Mouse (Mus musculus): ENCODE data around the gene Olfr520. TPM values are rescaled to one million over a fixed set of nuclear protein-coding genes. Genes with fewer than 3 reads are reported as not detected.

Gene Olfr520
- polyA plus RNA-seq, 1 experiment from 2014 or later: 0.16 TPM

DNA sequence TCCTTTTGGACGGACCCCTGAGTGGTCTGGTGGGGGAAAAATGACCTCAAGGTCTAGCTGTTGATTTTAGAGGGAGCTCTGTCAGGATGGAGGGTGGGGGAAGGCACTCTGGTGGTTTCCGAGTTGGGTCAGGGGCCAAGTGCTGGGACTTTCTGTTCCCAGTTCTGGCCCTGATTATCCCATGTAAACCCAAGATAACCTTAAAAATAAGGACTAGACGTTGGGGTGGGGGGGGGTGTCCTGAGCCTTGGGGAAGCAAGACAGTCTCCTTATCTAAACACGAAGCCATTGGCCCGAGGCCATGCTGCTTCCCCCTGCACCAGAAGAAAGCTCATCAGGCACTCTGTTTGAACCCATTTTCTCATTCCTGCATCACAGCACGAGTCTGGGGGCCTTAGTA lies 27.9 kb upstream of the Olfr520 start:
- Histone ChIP-seq H3K36me3 (no peaks in the 10 kb centered on the region), H3K27ac (no peak overlapping the region)
- WGBS: 29% methylated on average over 6 of the region's 6 CpGs

GRCm38 (mm10) chr7:99704736-99705519 lies 25.1 kb upstream of the Olfr520 start:
- no peak overlapping the region for H3K4me3 ChIP-seq
- DNase-seq (ENCODE audit: low spot score): no peak
- 79% methylated on average over 3 of the region's 3 CpGs for WGBS
- H3K27me3 ChIP-seq (ENCODE audit: insufficient read depth, poor library complexity, severe bottlenecking): peaks cover 41% of the 10 kb centered on the region
- H3K9me3 ChIP-seq: no peaks in the 10 kb centered on the region
- H3K36me3 ChIP-seq: no peaks in the 10 kb centered on the region
- H3K27ac ChIP-seq: no peak overlapping the region
- H3K4me1 ChIP-seq: peaks cover 35% of the 10 kb centered on the region

More for the DNA sequence above, 27.9 kb upstream of the Olfr520 start:
- Histone ChIP-seq H3K27me3 (ENCODE audit: insufficient read depth, poor library complexity, severe bottlenecking) (0 out of 2 replicates have a peak, but pooled peaks cover 21% of the 10 kb centered on the region), H3K4me3 (no peak overlapping the region), H3K4me1 (peaks cover 27% of the 10 kb centered on the region), H3K9me3 (no peaks in the 10 kb centered on the region)
- DNase-seq (ENCODE audit: low spot score): no peak

DNA sequence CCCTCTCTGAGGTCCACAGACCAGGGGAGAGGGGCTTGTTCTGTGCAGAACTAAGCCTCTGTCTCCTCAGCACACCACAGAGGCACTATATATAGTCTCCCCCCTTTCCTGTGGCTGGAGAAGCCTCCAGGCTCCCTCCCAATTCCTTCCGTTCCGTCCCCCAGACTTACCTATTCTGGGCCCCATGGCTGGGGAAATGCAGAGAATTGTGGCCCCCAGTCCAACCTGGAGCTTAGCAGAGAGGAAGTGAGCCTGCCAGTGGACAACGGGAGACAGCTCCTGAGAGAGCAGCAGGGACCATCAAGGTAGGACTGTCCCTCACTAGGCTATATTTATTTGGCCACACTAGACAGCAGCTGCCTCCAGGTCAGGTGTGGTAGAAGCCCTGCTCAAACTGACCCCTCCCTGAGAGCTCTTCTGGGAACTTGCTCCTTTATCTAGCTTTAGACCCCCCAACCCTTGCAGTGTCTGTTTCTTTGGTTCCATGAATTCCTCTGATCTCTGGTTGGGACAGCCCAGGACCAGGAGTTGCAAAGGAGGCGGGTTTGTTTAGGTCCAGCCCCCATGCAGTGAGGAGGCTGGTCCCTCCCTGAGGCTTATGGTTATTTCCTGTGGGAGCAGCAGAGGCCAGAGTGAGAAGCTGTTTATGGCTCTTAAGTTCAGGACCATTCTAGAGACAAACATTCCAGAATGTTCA lies 23.6 kb upstream of the Olfr520 start:
- Histone ChIP-seq H3K27ac (no peak overlapping the region), H3K36me3 (no peaks in the 10 kb centered on the region), H3K4me1 (peaks cover 29% of the 10 kb centered on the region), H3K27me3 (ENCODE audit: insufficient read depth, poor library complexity, severe bottlenecking) (peaks cover 41% of the 10 kb centered on the region), H3K4me3 (no peak overlapping the region), H3K9me3 (no peaks in the 10 kb centered on the region)
- DNase-seq (ENCODE audit: low spot score): no peak
- 45% methylated on average over 4 of the region's 4 CpGs for WGBS

DNA sequence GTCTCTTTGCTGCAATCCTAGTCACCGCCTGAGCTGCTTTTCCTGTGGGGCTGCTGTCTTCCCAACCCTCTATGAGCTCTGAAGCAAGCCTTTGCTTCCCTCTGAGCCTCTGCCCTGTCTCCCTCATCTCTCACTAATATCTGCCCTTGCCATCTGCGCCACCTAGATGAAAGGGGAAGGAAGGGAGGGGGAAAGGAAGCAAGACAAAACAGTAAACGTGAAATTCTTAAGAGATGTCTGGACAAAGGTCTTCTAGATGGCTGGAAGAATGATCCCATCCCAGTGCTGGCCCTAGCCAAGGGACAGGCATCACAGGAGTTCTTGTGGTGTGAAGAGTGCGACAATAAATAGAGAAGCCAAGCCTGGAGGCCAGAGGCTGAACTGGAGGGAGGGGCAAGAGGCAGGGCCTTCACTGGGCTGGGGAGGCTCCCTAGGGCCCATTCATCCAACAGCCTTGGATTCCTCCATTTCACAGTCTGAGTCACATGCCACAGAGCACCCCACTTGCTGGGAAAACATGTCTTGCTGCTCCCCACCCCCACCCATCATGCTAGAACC lies 23.0 kb upstream of the Olfr520 start:
- WGBS: 37% methylated on average over 4 of the region's 4 CpGs
- Histone ChIP-seq H3K27me3 (ENCODE audit: insufficient read depth, poor library complexity, severe bottlenecking) (peaks cover 41% of the 10 kb centered on the region), H3K9me3 (no peaks in the 10 kb centered on the region), H3K4me3 (no peak overlapping the region), H3K4me1 (peaks cover 29% of the 10 kb centered on the region), H3K36me3 (no peaks in the 10 kb centered on the region), H3K27ac (no peak overlapping the region)
- no peak for DNase-seq (ENCODE audit: low spot score)

GRCm38 (mm10) chr7:99707671-99708070 lies 22.4 kb upstream of the Olfr520 start:
- Histone ChIP-seq H3K4me3 (no peak overlapping the region), H3K4me1 (peaks cover 25% of the 10 kb centered on the region), H3K27ac (no peak overlapping the region), H3K36me3 (no peaks in the 10 kb centered on the region), H3K9me3 (no peaks in the 10 kb centered on the region), H3K27me3 (ENCODE audit: insufficient read depth, poor library complexity, severe bottlenecking) (peaks cover 41% of the 10 kb centered on the region)
- DNase-seq (ENCODE audit: low spot score): no peak
- WGBS: 73% methylated on average over 6 of the region's 6 CpGs

- no peak for DNase-seq (ENCODE audit: low spot score)
- WGBS: 72% methylated on average over 8 of the region's 8 CpGs
- Histone ChIP-seq H3K4me3 (no peak overlapping the region), H3K36me3 (no peaks in the 10 kb centered on the region), H3K27me3 (ENCODE audit: insufficient read depth, poor library complexity, severe bottlenecking) (peaks cover 41% of the 10 kb centered on the region), H3K27ac (no peak overlapping the region), H3K9me3 (no peaks in the 10 kb centered on the region), H3K4me1 (peaks cover 25% of the 10 kb centered on the region)
Measured at GRCm38 (mm10) chr7:99708301-99708721, 21.8 kb upstream of the Olfr520 start.

DNA sequence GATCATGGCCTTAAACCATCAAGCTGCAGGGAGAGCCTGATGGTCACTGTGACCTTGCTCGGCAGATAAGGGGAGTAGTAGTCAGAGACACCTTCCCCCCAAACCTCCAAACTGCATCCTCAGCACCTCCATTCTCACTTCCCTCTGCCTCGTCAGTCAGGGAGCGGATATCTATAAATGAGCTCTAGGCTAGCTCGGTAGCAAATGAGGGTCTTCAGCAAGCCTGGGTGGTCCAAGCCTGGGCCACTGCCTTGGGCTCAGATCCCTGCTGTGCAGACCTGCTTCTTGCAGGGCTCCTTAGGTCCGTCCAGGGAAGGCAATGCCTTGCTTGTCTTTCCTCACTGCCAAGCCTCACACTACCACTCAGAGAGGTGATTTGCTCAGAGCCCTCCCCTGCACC lies 21.3 kb upstream of the Olfr520 start:
- WGBS: 57% methylated on average over 5 of the region's 5 CpGs
- Histone ChIP-seq H3K4me1 (peaks cover 29% of the 10 kb centered on the region), H3K27ac (no peak overlapping the region), H3K4me3 (no peak overlapping the region), H3K9me3 (no peaks in the 10 kb centered on the region), H3K36me3 (no peaks in the 10 kb centered on the region), H3K27me3 (ENCODE audit: insufficient read depth, poor library complexity, severe bottlenecking) (peaks cover 39% of the 10 kb centered on the region)
- no peak for DNase-seq (ENCODE audit: low spot score)

DNA sequence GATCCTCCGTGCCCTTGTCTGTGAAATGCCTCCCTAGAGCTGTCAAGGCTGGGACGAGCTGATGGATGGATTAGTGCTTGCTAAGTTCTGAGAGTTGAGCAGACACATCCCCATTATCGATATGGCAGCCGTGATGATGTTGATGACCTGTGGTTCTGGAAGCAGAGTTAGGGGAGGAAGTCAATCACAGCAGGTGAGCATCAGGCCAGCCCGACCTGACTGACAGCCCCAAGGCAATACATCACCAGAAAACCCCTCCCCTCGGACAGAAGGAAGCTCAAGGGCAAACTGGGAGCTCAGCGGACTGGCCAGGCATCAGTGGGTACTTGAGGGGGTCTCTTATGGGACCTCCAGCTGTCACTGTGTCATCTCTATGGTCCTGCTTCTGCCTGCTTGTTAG lies 20.1 kb upstream of the Olfr520 start:
- Histone ChIP-seq H3K27me3 (ENCODE audit: insufficient read depth, poor library complexity, severe bottlenecking) (peaks cover 27% of the 10 kb centered on the region), H3K27ac (no peak overlapping the region), H3K4me1 (peaks cover 32% of the 10 kb centered on the region), H3K9me3 (no peaks in the 10 kb centered on the region), H3K36me3 (no peaks in the 10 kb centered on the region), H3K4me3 (no peak overlapping the region)
- WGBS: 55% methylated on average over 7 of the region's 7 CpGs
- DNase-seq (ENCODE audit: low spot score): no peak

DNA sequence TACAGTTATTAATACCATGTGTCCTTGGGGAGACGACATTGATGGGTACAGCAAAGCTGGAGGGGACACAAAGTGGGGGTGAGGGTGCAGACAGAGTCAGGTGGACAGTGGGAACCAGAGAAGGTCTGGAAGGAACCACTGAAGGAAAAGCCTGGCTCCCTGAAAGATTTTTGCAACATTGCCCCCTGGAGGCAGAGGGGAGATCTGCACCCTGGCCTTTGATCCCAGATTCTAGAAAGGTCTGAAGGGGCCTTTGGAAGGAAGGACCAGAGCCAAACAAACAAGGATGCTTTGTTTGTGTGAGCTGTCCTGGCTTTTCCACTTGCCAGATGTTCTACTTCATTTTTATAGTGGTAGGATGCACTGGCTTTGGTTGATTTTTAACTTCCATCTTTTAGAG lies 19.6 kb upstream of the Olfr520 start:
- DNase-seq (ENCODE audit: low spot score): no peak
- WGBS: 18% methylated on average over 1 of the region's 1 CpGs
- no peaks in the 10 kb centered on the region for H3K9me3 ChIP-seq
- H3K36me3 ChIP-seq: no peaks in the 10 kb centered on the region
- H3K4me3 ChIP-seq: no peak overlapping the region
- H3K27ac ChIP-seq: no peak overlapping the region
- H3K4me1 ChIP-seq: peaks cover 32% of the 10 kb centered on the region
- H3K27me3 ChIP-seq (ENCODE audit: insufficient read depth, poor library complexity, severe bottlenecking): peaks cover 22% of the 10 kb centered on the region

- DNase-seq (ENCODE audit: low spot score): no peak
- peaks cover 20% of the 10 kb centered on the region for H3K27me3 ChIP-seq (ENCODE audit: insufficient read depth, poor library complexity, severe bottlenecking)
- WGBS: 65% methylated on average over 8 of the region's 8 CpGs
- no peaks in the 10 kb centered on the region for H3K36me3 ChIP-seq
- no peaks in the 10 kb centered on the region for H3K9me3 ChIP-seq
- H3K27ac ChIP-seq: no peak within 1 kb of the TSS
- H3K4me3 ChIP-seq: no peak within 1 kb of the TSS
- H3K4me1 ChIP-seq: peaks cover 29% of the 10 kb centered on the region
Measured at GRCm38 (mm10) chr7:99711166-99711565, 18.9 kb upstream of the Olfr520 start, which contains the start of gene Slco2b1. Gene Slco2b1, minus strand, starts transcription at chr7:99711340.

DNA sequence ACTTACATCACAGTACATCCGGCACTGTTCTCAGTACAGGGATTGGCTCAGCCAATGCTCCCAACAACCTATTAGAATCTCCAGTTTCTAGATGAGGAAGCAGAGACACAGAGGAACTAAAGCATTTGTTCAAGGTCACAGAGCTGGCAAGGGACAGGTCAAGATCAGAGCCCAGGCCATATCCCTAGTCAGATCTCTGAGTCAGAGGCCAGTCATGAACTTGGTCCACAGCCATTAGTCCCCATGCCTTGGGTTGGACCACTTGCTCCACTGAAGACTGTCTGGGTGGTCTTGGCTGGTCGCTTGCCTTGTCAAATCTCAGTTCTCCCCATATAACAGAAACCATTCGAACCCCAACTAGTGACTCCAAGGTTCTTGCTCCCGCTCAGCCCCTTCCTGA lies 17.6 kb upstream of the Olfr520 start:
- H3K27me3 ChIP-seq (ENCODE audit: insufficient read depth, poor library complexity, severe bottlenecking): peaks cover 20% of the 10 kb centered on the region
- H3K9me3 ChIP-seq: no peaks in the 10 kb centered on the region
- no peak overlapping the region for H3K4me3 ChIP-seq
- H3K27ac ChIP-seq: no peak overlapping the region
- no peaks in the 10 kb centered on the region for H3K36me3 ChIP-seq
- DNase-seq (ENCODE audit: low spot score): no peak
- 85% methylated on average over 4 of the region's 4 CpGs for WGBS
- peaks cover 17% of the 10 kb centered on the region for H3K4me1 ChIP-seq

- Histone ChIP-seq H3K9me3 (no peaks in the 10 kb centered on the region), H3K27ac (no peak overlapping the region), H3K27me3 (ENCODE audit: insufficient read depth, poor library complexity, severe bottlenecking) (no peaks in the 10 kb centered on the region; the same call in 1 of the 2 replicates), H3K4me3 (no peak overlapping the region), H3K36me3 (no peaks in the 10 kb centered on the region), H3K4me1 (peaks cover 7% of the 10 kb centered on the region)
- DNase-seq (ENCODE audit: low spot score): no peak
- WGBS: 84% methylated on average over 2 of the region's 2 CpGs
Measured at GRCm38 (mm10) chr7:99716536-99716935, 13.5 kb upstream of the Olfr520 start.

DNA sequence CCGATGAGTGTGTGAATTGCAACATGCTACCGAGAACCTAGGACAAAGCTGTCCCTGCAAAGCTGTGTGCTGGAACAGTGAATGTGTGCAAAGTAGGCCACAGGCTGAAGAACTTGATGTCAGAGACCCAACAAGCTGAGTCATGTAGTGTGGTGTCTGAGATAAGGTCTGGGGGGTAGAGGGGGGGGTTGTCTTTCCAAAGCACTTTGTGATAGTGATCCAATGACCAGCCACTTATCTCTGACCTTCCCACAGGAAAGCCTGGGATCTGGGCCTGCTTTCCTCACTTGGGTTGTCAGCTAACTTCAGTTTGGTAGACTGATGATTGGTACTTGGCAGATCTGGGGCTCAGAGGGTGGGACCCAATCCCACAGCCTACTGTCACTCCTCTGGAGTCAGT lies 4.5 kb downstream of the Olfr520 start:
- DNase-seq (ENCODE audit: low spot score): no peak
- no peaks in the 10 kb centered on the region for H3K36me3 ChIP-seq
- H3K9me3 ChIP-seq: no peaks in the 10 kb centered on the region
- no peak overlapping the region for H3K4me3 ChIP-seq
- H3K27me3 ChIP-seq (ENCODE audit: insufficient read depth, poor library complexity, severe bottlenecking): no peaks in the 10 kb centered on the region
- H3K4me1 ChIP-seq: peaks cover 4% of the 10 kb centered on the region; the same call in 1 of the 2 replicates
- H3K27ac ChIP-seq: no peak overlapping the region
- 50% methylated on average over 2 of the region's 2 CpGs for WGBS
